Mouse (Mus musculus): ENCODE data around the gene Ceacam19.

Gene Ceacam19

DNA sequence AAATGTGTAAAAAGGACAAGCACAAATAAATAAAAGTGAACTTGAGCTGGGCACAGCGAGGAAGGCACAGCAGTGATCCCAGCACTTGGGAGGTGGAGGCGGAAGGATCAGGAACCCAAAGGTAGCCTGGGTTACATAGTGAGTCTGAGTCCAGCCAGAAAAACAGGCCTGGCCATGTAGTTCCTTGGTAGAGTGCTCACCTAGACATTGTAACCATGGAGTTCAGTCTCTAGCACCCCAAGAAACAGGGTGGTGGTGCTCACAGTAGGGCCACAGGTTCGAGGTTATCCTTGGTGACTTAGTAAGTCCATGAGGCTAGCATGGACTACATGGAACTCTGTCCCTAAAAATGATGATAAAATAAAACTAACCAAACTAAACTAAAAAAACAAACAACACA is 46.8 kb downstream of the Ceacam19 start:
- no peak for DNase-seq (ENCODE audit: low spot score)

DNA sequence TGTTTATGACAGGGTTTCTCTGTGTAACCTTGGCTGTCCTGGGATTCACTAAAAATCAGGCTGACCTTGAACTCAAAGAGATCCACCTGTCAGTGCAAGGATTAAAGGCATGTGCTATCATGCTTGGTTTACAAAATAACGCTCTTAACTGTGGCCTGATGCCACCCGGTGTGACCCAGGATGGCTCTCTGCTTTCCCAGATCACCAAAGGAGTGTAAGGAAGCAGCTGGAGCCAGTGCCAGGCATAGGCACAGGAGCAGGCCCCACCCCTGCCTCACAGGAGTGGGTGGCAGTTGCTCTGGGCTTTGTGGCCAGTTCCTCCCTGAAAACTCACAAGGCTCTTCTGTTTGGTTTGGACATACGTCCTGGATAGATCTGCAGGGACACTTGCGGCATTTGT is 47.4 kb downstream of the Ceacam19 start:
- DNase-seq (ENCODE audit: low spot score) = no peak

GRCm38 (mm10) chr7:19836843-19837242 is 50.9 kb downstream of the Ceacam19 start:
- DNase-seq (ENCODE audit: low spot score) = no peak

- no peak for DNase-seq (ENCODE audit: low spot score)
Observed at GRCm38 (mm10) chr7:19834055-19834454, 53.7 kb downstream of the Ceacam19 start.

DNA sequence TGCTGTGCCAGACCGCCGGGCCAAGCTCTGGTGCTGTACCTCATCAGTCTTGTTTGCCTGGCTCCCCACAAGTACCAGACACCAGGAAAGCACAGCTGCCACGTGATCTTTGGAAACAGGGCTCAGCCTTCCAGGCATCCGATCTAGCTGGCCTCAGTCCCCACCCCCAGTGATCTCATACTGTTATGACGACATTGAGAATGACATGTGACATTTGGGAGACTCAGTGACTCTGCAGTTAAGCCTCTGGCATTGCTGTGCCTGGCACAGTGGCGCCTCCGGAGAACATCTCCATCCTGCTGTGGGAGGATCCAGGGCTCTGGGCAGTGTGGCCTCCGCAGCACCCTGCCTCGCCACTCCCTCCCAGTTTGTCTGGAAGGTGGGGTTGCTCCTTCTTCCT is 55.9 kb downstream of the Ceacam19 start:
- no peak for DNase-seq (ENCODE audit: low spot score)

- no peak for DNase-seq (ENCODE audit: low spot score)
Observed at GRCm38 (mm10) chr7:19830682-19831156, 57.0 kb downstream of the Ceacam19 start.

DNA sequence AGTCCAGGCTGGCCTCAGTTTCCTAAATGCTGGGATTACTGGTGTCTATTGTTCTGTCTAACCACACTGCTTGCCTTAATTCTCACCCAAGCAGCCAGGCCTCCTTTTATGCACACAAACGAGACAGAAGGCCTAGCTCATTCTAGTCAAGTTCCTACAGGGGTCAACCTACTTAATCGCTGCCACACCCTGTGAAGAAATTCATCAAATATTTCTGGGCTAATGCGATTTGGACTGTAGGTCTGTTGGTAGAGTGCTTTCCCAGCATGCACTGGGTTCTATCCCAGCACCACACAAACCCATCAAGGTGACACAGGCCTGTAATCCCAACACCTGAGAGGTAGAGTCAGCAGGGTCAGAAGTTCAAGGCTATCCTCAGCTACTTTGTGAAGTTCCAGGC is 58.1 kb downstream of the Ceacam19 start:
- no peak for DNase-seq (ENCODE audit: low spot score)

GRCm38 (mm10) chr7:19826756-19827155 is 61.0 kb downstream of the Ceacam19 start:
- DNase-seq (ENCODE audit: low spot score) = no peak
